Mouse (Mus musculus) thymus, postnatal 0 days (tissue): ENCODE results near the gene Rasgef1a. TPM values are rescaled to one million over a fixed set of nuclear protein-coding genes. Genes with fewer than 3 reads are reported as not detected.

Source experiments
- DNase-seq: peaks from one replicate; pipeline ENCODE4 v3.0.0-alpha.2; 2015; ENCODE audit warnings: low spot score
- microRNA-seq: library from miRNA; unstranded; fragments of <30 nt; microRNA quantifications from one replicate; pipeline ENCODE4, GENCODE M21; 2016; ENCODE audit warnings: borderline number of aligned reads
- polyA plus RNA-seq: library from polyadenylated mRNA; unstranded; fragments of >200 nt; fragmentation: Nextera tagmentation; extraction: Ambion mirVana; gene quantifications from 2 replicates; pipeline ENCODE4 v1.2.1, GENCODE M21; 2015

The Rasgef1a gene
- polyA plus RNA-seq, 1 experiment from 2014 or later = 0.18 TPM

GRCm38 (mm10) chr6:118126577-118126976 lies 115.3 kb downstream of the Rasgef1a start:
- DNase-seq = no peak

GRCm38 (mm10) chr6:118127198-118127597 lies 116.0 kb downstream of the Rasgef1a start:
- no peak for DNase-seq

- no peak for DNase-seq
Observed at GRCm38 (mm10) chr6:118127827-118128487, 116.7 kb downstream of the Rasgef1a start.

GRCm38 (mm10) chr6:118130022-118130421 lies 118.8 kb downstream of the Rasgef1a start:
- DNase-seq = no peak

- DNase-seq = no peak
Observed at GRCm38 (mm10) chr6:118134461-118134860, 123.2 kb downstream of the Rasgef1a start.

- no peak for DNase-seq
Observed at GRCm38 (mm10) chr6:118137148-118137547, 125.9 kb downstream of the Rasgef1a start.

- peak; percentile 91 for DNase-seq
Observed at GRCm38 (mm10) chr6:118138731-118139709, 127.8 kb downstream of the Rasgef1a start, which contains the start of gene Csgalnact2. Gene Csgalnact2 (minus strand): TSS chr6:118139140.

- DNase-seq = no peak
Observed at GRCm38 (mm10) chr6:118140961-118141360, 129.7 kb downstream of the Rasgef1a start.

Small RNA genes within 50 kb of the gene (microRNA-seq; reads per million reads assigned to microRNA genes)
- not detected for gene Mir7044

Other genes with a start within 250 kb of the Rasgef1a start
- gene Zfp637, start 170.3 kb upstream of the Rasgef1a start, polyA plus RNA-seq = 74.3 and 80.9 TPM in 2 replicates
- 6.3 and 7.0 TPM in 2 replicates for gene Zfp239, start 149.3 kb upstream of the Rasgef1a start, polyA plus RNA-seq
- 1,040 and 1,096 TPM in 2 replicates for gene Hnrnpf, start 111.1 kb upstream of the Rasgef1a start, polyA plus RNA-seq
- 2.3 TPM in 2 replicates for gene Fxyd4, start 73.7 kb upstream of the Rasgef1a start, polyA plus RNA-seq
- gene Csgalnact2, start 127.7 kb downstream of the Rasgef1a start, polyA plus RNA-seq = 13.4 and 14.9 TPM in 2 replicates
- gene Ret, start 186.3 kb downstream of the Rasgef1a start, polyA plus RNA-seq = 0.23 and 0.26 TPM in 2 replicates